Mouse (Mus musculus): Measurements from ENCODE around the gene Gars. TPM values are rescaled to one million over a fixed set of nuclear protein-coding genes. Genes with fewer than 3 reads are reported as not detected.

Gars gene
- total and polyA plus RNA-seq, 3 experiments, result 171 to 325 (median 225) TPM

DNA sequence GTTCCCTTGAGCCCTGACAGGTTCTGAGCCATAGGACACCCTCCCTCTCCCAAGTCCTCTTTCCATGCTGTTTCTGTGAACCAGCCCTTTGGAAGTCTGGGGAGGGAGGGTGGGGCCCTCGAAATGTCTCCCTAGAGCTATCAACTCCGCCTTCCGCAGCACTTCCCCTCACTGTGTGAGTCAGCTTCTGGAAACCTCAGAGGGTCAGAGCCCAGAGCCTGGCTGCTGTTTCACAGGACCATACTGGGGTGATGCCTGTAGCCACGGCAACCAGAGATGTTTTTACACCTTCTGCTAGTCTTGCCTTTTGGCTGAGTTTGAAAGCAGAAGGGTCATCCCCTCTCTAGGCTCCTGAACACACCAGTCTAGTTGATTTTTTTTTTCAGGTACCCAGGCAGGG, 85.2 kb downstream of the Gars start:
- H3K36me3 ChIP-seq (ENCODE audit: control insufficient read depth in 1 of 2, insufficient read depth in 2 of 2, low read length in 2 of 2), result no peaks in the 10 kb centered on the region
- H3K4me3 ChIP-seq (ENCODE audit: control insufficient read depth in 1 of 2, insufficient read depth in 1 of 2, low read depth in 2 of 2, low read length in 2 of 2), result no peak overlapping the region
- H3K4me1 ChIP-seq (ENCODE audit: control insufficient read depth in 1 of 2, insufficient read depth in 2 of 2, low read length in 2 of 2), result no peaks in the 10 kb centered on the region
- H3K27me3 ChIP-seq (ENCODE audit: control insufficient read depth in 1 of 2, insufficient read depth in 2 of 2, low read length in 2 of 2), result no peaks in the 10 kb centered on the region
- no peak overlapping the region for H3K9ac ChIP-seq (ENCODE audit: control insufficient read depth, low read depth, low read length, poor library complexity, severe bottlenecking)
- H3K9me3 ChIP-seq (replicated peaks; ENCODE audit: insufficient read depth, low read length), result no peaks in the 10 kb centered on the region
- DNase-seq (ENCODE audit: low read depth, low spot score), result no peak
- H3K27ac ChIP-seq (ENCODE audit: control insufficient read depth, low read depth, low read length), result no peak overlapping the region
- TF ChIP-seq TBP (IDR thresholded peaks at IDR 0.05; ENCODE audit: low read depth, low read length), result no peak
- no peak for TF ChIP-seq ELF1 (IDR thresholded peaks at IDR 0.05; ENCODE audit: low read depth, low read length)
- TF ChIP-seq CHD2 (IDR thresholded peaks at IDR 0.05; ENCODE audit: low read length), result no peak
- TF ChIP-seq MEF2A (IDR thresholded peaks at IDR 0.05; ENCODE audit: extremely low read depth, insufficient replicate concordance, low read depth, low read length, poor library complexity, severe bottlenecking), result no peak
- TF ChIP-seq POLR2AphosphoS2 (IDR thresholded peaks at IDR 0.05; ENCODE audit: low read length), result no peak
- TF ChIP-seq USF2 (IDR thresholded peaks at IDR 0.05; ENCODE audit: borderline replicate concordance in 1 of 2, insufficient read depth in 1 of 2, low read depth in 1 of 2, low read length in 2 of 2), result no peak
- no peak for TF ChIP-seq BHLHE40 (IDR thresholded peaks at IDR 0.05; ENCODE audit: borderline replicate concordance, low read depth, low read length)
- no peak for TF ChIP-seq ZC3H11A (IDR thresholded peaks at IDR 0.05; ENCODE audit: low read depth, low read length)
- TF ChIP-seq MAZ (IDR thresholded peaks at IDR 0.05; ENCODE audit: low read depth, low read length), result no peak
- TF ChIP-seq RAD21 (IDR thresholded peaks at IDR 0.05; ENCODE audit: low read depth, low read length), result no peak
- no peak for TF ChIP-seq MYB (IDR thresholded peaks at IDR 0.05; ENCODE audit: low read depth, low read length)
- TF ChIP-seq GATA1 (IDR thresholded peaks at IDR 0.05; ENCODE audit: low read depth, low read length), result no peak
- TF ChIP-seq E2F4 (IDR thresholded peaks at IDR 0.05; ENCODE audit: borderline replicate concordance, low read depth, low read length), result no peak
- TF ChIP-seq ETS1 (IDR thresholded peaks at IDR 0.05; ENCODE audit: low read depth, low read length), result no peak
- no peak for TF ChIP-seq ZNF384 (IDR thresholded peaks at IDR 0.05; ENCODE audit: low read depth, low read length)
- no peak for TF ChIP-seq USF1 (IDR thresholded peaks at IDR 0.05; ENCODE audit: low read depth, low read length)
- no peaks in the 10 kb centered on the region for H3K79me2 ChIP-seq (ENCODE audit: control insufficient read depth, insufficient read depth, low read length, poor library complexity)

DNA sequence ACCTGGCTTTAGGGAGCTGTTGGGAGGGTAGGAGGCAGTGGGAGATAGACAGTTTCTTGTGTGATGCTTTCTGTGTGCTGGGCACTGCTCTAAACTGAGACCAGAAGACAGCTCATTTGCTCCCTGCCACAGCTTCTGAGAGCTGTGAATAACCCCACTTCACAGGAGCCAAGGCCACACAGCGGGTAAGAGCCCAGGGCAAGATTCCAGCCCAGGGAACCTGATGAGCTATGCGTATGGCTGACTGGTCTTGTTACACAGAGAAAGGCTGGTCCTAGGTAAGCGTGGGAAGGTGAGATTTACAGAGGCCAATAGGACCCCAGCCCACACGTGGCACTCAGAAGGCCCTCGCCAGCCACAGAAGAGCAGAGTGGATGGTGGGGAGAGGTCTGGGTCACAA, 88.8 kb downstream of the Gars start:
- H3K9ac ChIP-seq (ENCODE audit: control insufficient read depth, low read depth, low read length, poor library complexity, severe bottlenecking), result no peak overlapping the region
- H3K9me3 ChIP-seq (replicated peaks; ENCODE audit: insufficient read depth, low read length), result no peaks in the 10 kb centered on the region
- H3K79me2 ChIP-seq (ENCODE audit: control insufficient read depth, insufficient read depth, low read length, poor library complexity), result no peaks in the 10 kb centered on the region
- no peak overlapping the region for H3K4me3 ChIP-seq (ENCODE audit: control insufficient read depth in 1 of 2, insufficient read depth in 1 of 2, low read depth in 2 of 2, low read length in 2 of 2)
- TF ChIP-seq UBTF (IDR thresholded peaks at IDR 0.05; ENCODE audit: borderline replicate concordance, insufficient read depth, low read depth, low read length), result no peak
- no peak for TF ChIP-seq RCOR1 (IDR thresholded peaks at IDR 0.05; ENCODE audit: low read depth, low read length)
- no peak for TF ChIP-seq TBP (IDR thresholded peaks at IDR 0.05; ENCODE audit: low read depth, low read length)
- no peak for TF ChIP-seq CHD2 (IDR thresholded peaks at IDR 0.05; ENCODE audit: low read length)
- TF ChIP-seq POLR2AphosphoS2 (IDR thresholded peaks at IDR 0.05; ENCODE audit: low read length), result no peak
- no peak for TF ChIP-seq NELFE (IDR thresholded peaks at IDR 0.05; ENCODE audit: low read depth, low read length)
- no peak for TF ChIP-seq MXI1 (IDR thresholded peaks at IDR 0.05; ENCODE audit: low read depth, low read length)
- no peak for TF ChIP-seq ELF1 (IDR thresholded peaks at IDR 0.05; ENCODE audit: low read depth, low read length)
- no peak for TF ChIP-seq POLR2AphosphoS5 (IDR thresholded peaks at IDR 0.05; ENCODE audit: borderline replicate concordance, low read depth, low read length)
- TF ChIP-seq TAL1 (IDR thresholded peaks at IDR 0.05; ENCODE audit: low read length), result no peak
- TF ChIP-seq ZMIZ1 (IDR thresholded peaks at IDR 0.05; ENCODE audit: low read depth, low read length), result no peak
- no peak overlapping the region for H3K27ac ChIP-seq (ENCODE audit: control insufficient read depth, low read depth, low read length)
- H3K27me3 ChIP-seq (ENCODE audit: control insufficient read depth in 1 of 2, insufficient read depth in 2 of 2, low read length in 2 of 2), result no peaks in the 10 kb centered on the region
- no peaks in the 10 kb centered on the region for H3K4me1 ChIP-seq (ENCODE audit: control insufficient read depth in 1 of 2, insufficient read depth in 2 of 2, low read length in 2 of 2)
- DNase-seq (ENCODE audit: low read depth, low spot score), result no peak
- H3K36me3 ChIP-seq (ENCODE audit: control insufficient read depth in 1 of 2, insufficient read depth in 2 of 2, low read length in 2 of 2), result no peaks in the 10 kb centered on the region

Data from MEL (cell line).